Mouse (Mus musculus): ENCODE measurements at regions not wholly inside any gene's neighbourhood (a gene's known extent, or its start where the extent isn't known, plus 50 kb on each side); places are given as distances from the start of the nearest gene placed in this dataset.

- DNase-seq (ENCODE audit: low read depth) = no peak
Measured at GRCm38 (mm10) chr17:54214804-54215203, 84.0 kb downstream of the Slc5a7 start.

- no peak for DNase-seq (ENCODE audit: low read depth)
Measured at GRCm38 (mm10) chr17:54201710-54202109, 97.1 kb downstream of the Slc5a7 start.

- DNase-seq (ENCODE audit: low read depth) = no peak
Measured at GRCm38 (mm10) chr17:54192231-54192573, 106.6 kb downstream of the Slc5a7 start.

GRCm38 (mm10) chr17:54191526-54192230 lies 107.2 kb downstream of the Slc5a7 start:
- DNase-seq (ENCODE audit: low read depth) = no peak

- no peak for DNase-seq (ENCODE audit: low read depth)
Measured at GRCm38 (mm10) chr17:54188997-54189553, 109.8 kb downstream of the Slc5a7 start.

GRCm38 (mm10) chr17:54182073-54182472 lies 116.8 kb downstream of the Slc5a7 start:
- DNase-seq (ENCODE audit: low read depth) = no peak

- DNase-seq (ENCODE audit: low read depth) = no peak
Measured at GRCm38 (mm10) chr17:54180563-54180962, 118.3 kb downstream of the Slc5a7 start.

- DNase-seq (ENCODE audit: low read depth) = no peak
Measured at GRCm38 (mm10) chr17:54170762-54171161, 128.1 kb downstream of the Slc5a7 start.

GRCm38 (mm10) chr17:54168039-54168438 lies 130.8 kb downstream of the Slc5a7 start:
- no peak for DNase-seq (ENCODE audit: low read depth)

GRCm38 (mm10) chr17:54162383-54162782 lies 136.5 kb downstream of the Slc5a7 start:
- DNase-seq (ENCODE audit: low read depth) = no peak

GRCm38 (mm10) chr17:54158753-54159152 lies 140.1 kb downstream of the Slc5a7 start:
- DNase-seq (ENCODE audit: low read depth) = peak; percentile 70

- DNase-seq (ENCODE audit: low read depth) = no peak
Measured at GRCm38 (mm10) chr17:54158330-54158729, 140.5 kb downstream of the Slc5a7 start.

GRCm38 (mm10) chr17:54155801-54156200 lies 143.0 kb downstream of the Slc5a7 start:
- no peak for DNase-seq (ENCODE audit: low read depth)

- no peak for DNase-seq (ENCODE audit: low read depth)
Measured at GRCm38 (mm10) chr17:54154536-54154935, 144.3 kb downstream of the Slc5a7 start.

Measured in gonadal fat pad, adult 2 months (tissue).